Mouse (Mus musculus) cortical plate, adult 2 months (tissue): Measurements from ENCODE around the gene Arrb1.

Source experiments
- CTCF ChIP-seq: fragments of 200-500 bp; IDR thresholded peaks from 2 replicates; pipeline ENCODE4 v1.5.1; 2011; ENCODE audit warnings: mild to moderate bottlenecking, control low read depth, low read length; ENCODE audit not compliant: insufficient read depth; ENCODE audit errors: extremely low read depth
- POLR2A ChIP-seq: fragments of 200-500 bp; IDR thresholded peaks from 2 replicates; pipeline ENCODE4 v1.6.1; 2011; ENCODE audit warnings: mild to moderate bottlenecking, low read length, control low read depth; ENCODE audit not compliant: insufficient read depth; ENCODE audit errors: extremely low read depth

- TF ChIP-seq POLR2A (no peak), CTCF (no peak)
Measured at GRCm38 (mm10) chr7:99592669-99593068, 57.4 kb downstream of the Arrb1 start.
